Comparison of ENCODE assay signal across 23 mouse cellular contexts in the genomic region with DNA sequence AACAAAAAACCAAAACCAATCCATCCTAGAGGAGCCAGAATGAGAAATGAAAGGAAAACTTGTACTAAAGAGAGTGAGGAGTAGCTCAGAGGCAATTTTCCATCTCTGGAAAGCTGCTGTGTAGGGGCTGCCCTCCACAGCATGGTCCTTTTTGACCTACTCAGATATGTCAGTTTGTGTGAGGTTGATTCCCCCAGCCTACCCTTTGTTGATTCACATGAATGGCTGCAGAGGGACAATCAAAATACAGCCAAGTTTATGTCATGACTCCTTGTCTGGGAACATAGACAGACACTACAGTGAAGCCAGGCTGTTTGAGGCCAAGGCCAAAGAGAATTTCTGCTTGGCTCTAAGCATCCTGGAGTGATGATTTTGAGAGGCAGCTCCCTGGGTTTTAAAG.
A peak's percentile ranks its signal among the peaks of the same experiment; 100 is the strongest.
DNase-seq lines count a peak whose midpoint lies in the region; ATAC-seq and TF ChIP-seq lines count a peak whose summit lies in the region.
"Had no signal": no experiment of that assay in that cellular context is flagged by ENCODE, and none has a peak within 500 bp of the region (broad histone marks: within the 10 kb centered on the region; RNA-seq: fewer than 3 reads in every experiment).

No protein-coding gene starts in this region.

- no peak overlapping the region for H3K4me3 ChIP-seq in forebrain, embryonic 14.5 days (ENCODE audit: low read depth, low read length)
- no peak overlapping the region for H3K4me3 ChIP-seq in forebrain, embryonic 11.5 days (ENCODE audit: low read depth, low read length)
- no peak overlapping the region for H3K4me3 ChIP-seq in hindbrain, postnatal 0 days (ENCODE audit: low read length)
- no peak overlapping the region for H3K4me3 ChIP-seq in hindbrain, embryonic 11.5 days (ENCODE audit: low read depth, low read length)
- H3K4me3 ChIP-seq: embryonic facial prominence, embryonic 10.5 days; heart, embryonic 12.5 days; hindbrain, embryonic 15.5 days; layer of hippocampus, adult 2 months; limb, embryonic 12.5 days; liver, embryonic 12.5 days; lung, embryonic 15.5 days; neural tube, embryonic 15.5 days had no signal

- H3K4me1 ChIP-seq in forebrain, embryonic 14.5 days (ENCODE audit: control insufficient read depth, insufficient read depth, low read length): no peaks in the 10 kb centered on the region
- no peaks in the 10 kb centered on the region for H3K4me1 ChIP-seq in forebrain, embryonic 11.5 days (replicated peaks; ENCODE audit: control insufficient read depth, insufficient read depth, low read length)
- no peaks in the 10 kb centered on the region for H3K4me1 ChIP-seq in hindbrain, postnatal 0 days (ENCODE audit: insufficient read depth, low read length)
- H3K4me1 ChIP-seq in hindbrain, embryonic 11.5 days (replicated peaks; ENCODE audit: control insufficient read depth, insufficient read depth, low read length): no peaks in the 10 kb centered on the region
- H3K4me1 ChIP-seq: embryonic facial prominence, embryonic 10.5 days; hindbrain, embryonic 15.5 days; limb, embryonic 12.5 days; liver, embryonic 12.5 days; lung, embryonic 15.5 days; neural tube, embryonic 15.5 days had no signal

- no peak overlapping the region for H3K27ac ChIP-seq in forebrain, embryonic 14.5 days (ENCODE audit: low read depth, low read length)
- H3K27ac ChIP-seq in forebrain, embryonic 11.5 days (ENCODE audit: low read depth, low read length): no peak overlapping the region
- H3K27ac ChIP-seq in hindbrain, postnatal 0 days: no peak overlapping the region
- no peak overlapping the region for H3K27ac ChIP-seq in hindbrain, embryonic 11.5 days (ENCODE audit: low read depth, low read length)
- H3K27ac ChIP-seq: embryonic facial prominence, embryonic 10.5 days; hindbrain, embryonic 15.5 days; layer of hippocampus, adult 2 months; limb, embryonic 12.5 days; liver, embryonic 12.5 days; lung, embryonic 15.5 days; neural tube, embryonic 15.5 days had no signal

- ATAC-seq in forebrain, embryonic 14.5 days: no peak
- ATAC-seq in forebrain, embryonic 11.5 days (replicated peaks; ENCODE audit: low FRiP score): no peak
- ATAC-seq in hindbrain, postnatal 0 days: peak; percentile 78
- ATAC-seq in hindbrain, embryonic 11.5 days (ENCODE audit: low FRiP score): no peak
- ATAC-seq: intestine, embryonic 16.5 days; liver, embryonic 12.5 days had no signal

- no peaks in the 10 kb centered on the region for H3K36me3 ChIP-seq in forebrain, embryonic 14.5 days (ENCODE audit: control insufficient read depth, insufficient read depth, low read length)
- no peaks in the 10 kb centered on the region for H3K36me3 ChIP-seq in forebrain, embryonic 11.5 days (ENCODE audit: control insufficient read depth, insufficient read depth, low read length)
- no peaks in the 10 kb centered on the region for H3K36me3 ChIP-seq in hindbrain, postnatal 0 days (ENCODE audit: insufficient read depth, low read length)
- H3K36me3 ChIP-seq in hindbrain, embryonic 11.5 days (ENCODE audit: control insufficient read depth, insufficient read depth, low read length): no peaks in the 10 kb centered on the region
- H3K36me3 ChIP-seq: embryonic facial prominence, embryonic 10.5 days; heart, embryonic 12.5 days; hindbrain, embryonic 15.5 days; limb, embryonic 12.5 days; liver, embryonic 12.5 days; lung, embryonic 15.5 days; neural tube, embryonic 15.5 days had no signal

- H3K9me3 ChIP-seq in forebrain, embryonic 14.5 days (replicated peaks; ENCODE audit: control insufficient read depth, low read length): no peaks in the 10 kb centered on the region
- no peaks in the 10 kb centered on the region for H3K9me3 ChIP-seq in forebrain, embryonic 11.5 days (ENCODE audit: control insufficient read depth, low read length)
- H3K9me3 ChIP-seq in hindbrain, postnatal 0 days (ENCODE audit: low read length): no peaks in the 10 kb centered on the region
- H3K9me3 ChIP-seq in hindbrain, embryonic 11.5 days (ENCODE audit: control insufficient read depth, low read length): no peaks in the 10 kb centered on the region
- H3K9me3 ChIP-seq: embryonic facial prominence, embryonic 10.5 days; heart, embryonic 12.5 days; hindbrain, embryonic 15.5 days; limb, embryonic 12.5 days; liver, embryonic 12.5 days; lung, embryonic 15.5 days; neural tube, embryonic 15.5 days had no signal

- peak; percentile 9 to 38 for DNase-seq in adrenal gland, adult (ENCODE audit: inconsistent age in 2 of 2, low spot score in 1 of 2)
- DNase-seq in adrenal gland, postnatal 25 days: no peak
- peak; percentile 22 for DNase-seq in forebrain, embryonic 14.5 days (ENCODE audit: low spot score)
- no peak for DNase-seq in forebrain, embryonic 11.5 days (ENCODE audit: low spot score)
- DNase-seq in hindbrain, postnatal 0 days (ENCODE audit: low spot score): peak; percentile 57
- DNase-seq in hindbrain, embryonic 11.5 days (ENCODE audit: low spot score): no peak
- peak; percentile 31 for DNase-seq in retina, embryonic 14.5 days (ENCODE audit: low spot score)
- no peak for DNase-seq in retina, postnatal 1 day
- DNase-seq: cerebellum, adult 8-10 months; gastrocnemius, postnatal 36 days; kidney, postnatal 25 days; lung, postnatal 4 days; thymus, adult 18-20 months; thymus, postnatal 36 days had no signal

- no peak for TF ChIP-seq CTCF in hindbrain, postnatal 0 days (IDR thresholded peaks at IDR 0.05; ENCODE audit: low read depth)

- no peak overlapping the region for H3K4me2 ChIP-seq in forebrain, embryonic 14.5 days (ENCODE audit: low read length)
- no peak overlapping the region for H3K4me2 ChIP-seq in forebrain, embryonic 11.5 days (ENCODE audit: low read depth, low read length, severe bottlenecking)
- H3K4me2 ChIP-seq in hindbrain, postnatal 0 days (ENCODE audit: low read depth, low read length): no peak overlapping the region
- H3K4me2 ChIP-seq in hindbrain, embryonic 11.5 days (replicated peaks; ENCODE audit: low read depth, low read length): no peak overlapping the region
- H3K4me2 ChIP-seq: heart, embryonic 12.5 days; hindbrain, embryonic 15.5 days; limb, embryonic 12.5 days; liver, embryonic 12.5 days; lung, embryonic 15.5 days; neural tube, embryonic 15.5 days had no signal

- no peak overlapping the region for H3K9ac ChIP-seq in forebrain, embryonic 14.5 days (ENCODE audit: low read length)
- H3K9ac ChIP-seq in forebrain, embryonic 11.5 days (ENCODE audit: low read length): no peak overlapping the region
- no peak overlapping the region for H3K9ac ChIP-seq in hindbrain, postnatal 0 days (replicated peaks; ENCODE audit: low read length)
- no peak overlapping the region for H3K9ac ChIP-seq in hindbrain, embryonic 11.5 days (ENCODE audit: low read depth, low read length)
- H3K9ac ChIP-seq: heart, embryonic 12.5 days; hindbrain, embryonic 15.5 days; limb, embryonic 12.5 days; liver, embryonic 12.5 days; lung, embryonic 15.5 days; neural tube, embryonic 15.5 days had no signal

- no peaks in the 10 kb centered on the region for H3K27me3 ChIP-seq in forebrain, embryonic 14.5 days (replicated peaks; ENCODE audit: control insufficient read depth, insufficient read depth, low read length)
- H3K27me3 ChIP-seq in forebrain, embryonic 11.5 days (ENCODE audit: control insufficient read depth, insufficient read depth, low read length): no peaks in the 10 kb centered on the region
- no peaks in the 10 kb centered on the region for H3K27me3 ChIP-seq in hindbrain, postnatal 0 days (ENCODE audit: insufficient read depth, low read length)
- H3K27me3 ChIP-seq in hindbrain, embryonic 11.5 days (ENCODE audit: control insufficient read depth, insufficient read depth, low read length): no peaks in the 10 kb centered on the region
- H3K27me3 ChIP-seq: heart, embryonic 12.5 days; hindbrain, embryonic 15.5 days; limb, embryonic 12.5 days; liver, embryonic 12.5 days; lung, embryonic 15.5 days; neural tube, embryonic 15.5 days had no signal

Comparison
In these comparisons a context has a peak if more than half of its experiments do, and no peak if none do; other contexts are left out.
1. DNase-seq: peak in adrenal gland, adult (2 of 2), forebrain, embryonic 14.5 days (single experiment), hindbrain, postnatal 0 days (single experiment) and retina, embryonic 14.5 days (single experiment); none in adrenal gland, postnatal 25 days (single experiment), forebrain, embryonic 11.5 days (single experiment), hindbrain, embryonic 11.5 days (single experiment) and retina, postnatal 1 day (single experiment).